Mouse (Mus musculus) frontal cortex, adult (tissue): ENCODE measurements at regions not wholly inside any gene's neighbourhood (a gene's known extent, or its start where the extent isn't known, plus 50 kb on each side); places are given as distances from the start of the nearest gene placed in this dataset.
A peak's percentile ranks its signal among the peaks of the same experiment; 100 is the strongest.

Experiments used
- ATAC-seq: cut with Nextera tagmentation; 2 replicates; pipeline ENCODE4 v1.9.2; 2017; ENCODE audit warnings: mild to moderate bottlenecking, moderate library complexity, mixed read lengths; ENCODE audit not compliant: low TSS enrichment

DNA sequence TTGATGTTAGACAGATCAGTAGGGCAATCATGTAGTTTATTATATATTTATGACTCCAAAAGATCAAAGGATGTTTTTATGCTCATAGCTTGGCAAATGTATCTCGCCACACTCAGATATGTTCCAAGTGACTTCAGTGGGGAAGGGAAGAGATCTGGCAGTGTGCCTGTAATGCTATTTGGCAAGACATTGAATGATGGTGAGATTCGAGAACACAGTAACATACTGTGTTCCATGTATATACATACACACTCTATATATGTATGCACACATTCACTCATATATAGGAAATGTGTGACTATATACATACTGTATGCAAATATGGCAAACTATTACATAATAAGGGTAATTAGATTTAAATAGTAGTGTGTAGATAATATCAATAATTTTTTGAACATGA, 577.3 kb upstream of the Arrdc4 start:
- no peak for ATAC-seq

DNA sequence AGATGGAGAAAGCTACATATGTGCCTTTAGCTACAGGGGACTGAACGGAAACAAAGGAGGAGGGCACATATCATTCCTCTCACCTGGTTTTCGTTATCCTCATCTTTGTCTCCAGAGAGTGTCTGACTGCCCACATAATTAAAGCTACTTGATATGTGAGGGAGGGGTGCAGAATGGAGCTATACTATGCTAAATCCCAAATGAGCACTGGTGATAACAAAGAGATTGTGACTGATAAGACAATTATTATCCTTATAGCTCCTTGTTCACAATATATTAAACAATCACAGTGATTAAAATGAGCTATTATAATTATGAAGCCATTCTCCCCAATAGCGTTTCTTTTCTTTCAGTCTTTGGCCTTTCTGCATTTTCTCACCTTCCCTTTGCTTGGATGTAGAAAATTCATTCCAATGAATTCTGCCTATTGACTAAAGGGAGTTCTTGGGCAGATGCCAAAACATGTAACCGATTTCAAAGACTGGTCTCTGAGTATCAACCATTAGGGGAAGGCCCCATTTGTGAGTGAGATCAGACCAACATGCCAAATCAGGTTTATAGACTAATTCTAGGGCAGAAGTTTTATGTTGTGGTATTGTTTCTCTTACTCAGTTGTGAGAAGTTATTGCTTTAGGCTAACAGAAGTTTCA, 528.1 kb upstream of the Arrdc4 start:
- ATAC-seq, result no peak

DNA sequence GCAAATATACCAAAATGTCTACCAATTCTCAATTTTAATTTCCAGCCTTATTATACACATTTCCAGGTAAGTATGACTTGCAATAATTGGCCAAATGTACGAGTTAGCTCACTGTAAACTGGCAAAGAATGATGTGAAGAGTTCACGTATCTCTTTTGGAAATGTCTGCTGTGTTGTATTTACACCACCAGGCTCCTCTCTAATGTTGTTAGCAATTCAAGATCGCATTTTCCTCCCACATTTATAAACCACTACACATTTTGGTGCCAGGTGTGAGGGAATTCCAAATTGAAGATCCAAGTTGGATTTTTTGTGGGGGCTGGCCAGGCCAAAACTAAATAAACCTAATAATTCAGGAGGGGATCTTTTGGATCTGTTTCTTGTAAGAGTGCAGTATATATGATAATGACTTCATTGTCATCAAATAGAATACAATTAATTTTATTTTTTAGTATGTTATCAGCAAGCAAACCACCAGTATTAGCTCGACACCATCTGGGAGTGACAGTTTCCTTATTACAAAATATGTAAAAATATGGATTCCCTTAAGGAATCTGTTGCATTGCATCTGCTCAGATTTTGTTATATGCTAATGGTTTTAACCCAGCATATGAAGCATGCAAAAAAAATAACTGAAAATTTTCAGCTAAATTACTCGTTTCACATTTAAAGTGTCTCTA, 527.5 kb upstream of the Arrdc4 start:
- no peak for ATAC-seq

DNA sequence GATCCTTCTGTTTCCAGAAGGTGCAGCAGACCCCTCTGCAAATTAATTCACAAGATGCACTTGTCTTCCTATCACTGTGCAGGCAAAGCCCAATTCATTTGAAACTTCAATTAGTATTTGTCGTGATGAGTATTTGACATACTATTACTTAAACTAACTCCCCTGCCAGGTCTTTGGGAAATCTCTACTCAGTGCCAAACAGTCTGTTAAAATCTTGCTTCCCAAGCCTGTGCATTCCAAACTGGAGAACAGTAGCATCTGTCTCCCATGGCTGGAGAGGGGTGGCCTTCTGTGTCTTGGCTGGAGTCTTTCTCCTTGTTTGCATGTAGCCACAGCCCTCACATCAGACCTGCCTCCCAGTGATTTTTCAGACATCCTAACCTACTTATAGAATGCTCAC, 524.6 kb upstream of the Arrdc4 start:
- no peak for ATAC-seq

DNA sequence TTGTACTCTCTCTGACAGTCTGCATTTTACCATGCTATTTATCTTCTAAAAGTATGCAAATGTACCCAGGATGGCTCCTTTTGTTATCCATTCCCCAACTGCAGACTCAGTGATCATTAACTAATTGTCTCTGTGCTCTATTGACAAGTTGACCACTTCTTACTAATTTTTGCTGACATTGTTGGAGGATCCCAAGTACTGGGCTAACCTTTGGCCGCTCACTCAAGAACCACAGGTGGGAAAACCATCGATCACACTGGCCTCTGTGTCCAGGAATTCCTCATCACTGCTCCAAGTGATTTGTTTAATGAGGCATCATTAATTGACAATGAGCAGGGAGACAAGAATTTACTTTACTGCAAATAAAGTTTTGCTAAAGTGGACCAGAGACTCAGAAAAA, 495.5 kb upstream of the Arrdc4 start:
- no peak for ATAC-seq

DNA sequence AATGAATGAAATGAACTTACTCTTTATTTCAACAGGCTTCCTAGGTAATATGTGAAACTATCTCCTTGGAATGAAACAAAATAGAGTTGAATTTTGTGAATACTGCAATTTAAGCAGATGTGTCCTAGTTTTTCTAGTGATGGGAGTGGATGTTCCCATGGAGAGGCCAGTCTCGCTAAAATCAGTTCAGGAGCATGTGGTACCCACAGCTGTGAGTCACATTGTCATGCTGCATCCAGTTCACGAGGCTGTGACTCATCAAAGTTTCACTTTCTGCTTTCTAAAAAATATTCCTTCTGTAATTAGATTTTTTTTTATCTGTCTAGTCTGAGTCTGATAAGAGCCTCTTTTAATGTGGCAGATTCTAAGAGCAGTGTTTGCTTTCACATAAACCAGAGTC, 484.3 kb upstream of the Arrdc4 start:
- peak; percentile 99 for ATAC-seq

DNA sequence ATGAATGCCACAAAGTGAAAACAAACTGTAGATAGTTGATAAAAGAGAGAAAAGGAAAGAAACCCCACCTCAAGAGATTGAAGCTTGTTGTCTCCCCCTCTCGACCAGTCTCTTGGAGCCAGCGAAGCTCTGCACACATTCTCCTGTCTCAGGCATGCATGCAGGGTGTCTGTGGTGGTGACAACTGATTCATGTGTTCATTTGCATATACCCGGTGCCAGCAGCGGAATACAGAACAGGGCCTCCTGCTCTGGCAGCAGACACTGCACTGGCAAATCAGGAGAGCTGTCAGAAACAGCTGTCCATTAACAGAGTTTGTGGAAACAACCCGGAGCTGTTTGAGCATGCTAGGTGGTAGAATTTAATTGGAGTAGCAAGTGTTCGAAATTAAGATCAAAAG, 468.8 kb upstream of the Arrdc4 start:
- peak; percentile 98 for ATAC-seq
